Mouse (Mus musculus) kidney, postnatal 14 days (tissue): ENCODE measurements around the gene Xrcc1.
A peak's percentile ranks its signal among the peaks of the same experiment; 100 is the strongest.
"Not testable (repeated sequence)": the region's sequence is repeated elsewhere in the genome, so short reads cannot be mapped to it uniquely, and the experiment has no call there.

Source experiments
- DNase-seq: peaks from one replicate; pipeline ENCODE4 v3.0.0; 2022; ENCODE audit warnings: mixed read lengths

Gene Xrcc1

DNA sequence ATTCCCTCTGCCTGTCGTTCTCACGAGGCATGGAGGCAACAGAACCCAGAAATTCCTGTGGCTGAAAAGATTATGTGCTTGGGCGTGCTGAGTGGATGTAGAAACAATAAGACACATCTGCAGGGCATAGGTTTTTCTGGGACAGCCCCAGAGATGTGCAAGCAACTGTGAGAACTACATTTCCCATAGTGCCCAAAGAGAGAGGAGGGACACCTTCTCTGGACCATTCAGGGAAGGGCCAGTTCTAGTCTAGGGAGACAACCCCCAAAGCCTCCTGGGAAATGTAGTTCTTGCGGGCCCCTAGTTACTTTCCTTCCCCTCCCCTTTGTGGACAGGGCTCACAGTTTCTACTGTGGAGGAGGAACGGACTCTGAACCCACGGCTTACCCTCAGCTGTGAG lies 61.9 kb downstream of the Xrcc1 start:
- peak; percentile 76 for DNase-seq

DNA sequence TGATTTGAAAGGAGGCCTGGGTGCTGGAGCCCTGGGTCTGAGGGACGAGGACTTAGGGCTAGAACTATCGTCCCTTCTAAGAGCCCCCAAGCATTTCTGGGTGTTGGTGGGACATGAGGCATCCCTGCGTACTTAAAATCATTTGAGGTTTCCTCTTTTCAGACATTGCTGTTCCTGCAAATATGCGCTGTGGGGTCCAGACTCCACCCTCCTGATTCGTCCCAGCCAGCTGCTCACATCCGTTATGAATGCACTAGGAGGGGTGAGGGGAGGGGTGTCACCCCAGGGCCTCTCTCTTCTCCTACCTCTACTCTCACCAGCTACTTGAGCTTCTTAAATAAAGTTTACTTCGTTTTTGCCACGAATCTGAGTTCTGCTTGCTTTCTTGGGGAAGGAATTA lies 62.5 kb downstream of the Xrcc1 start:
- DNase-seq, result no peak

DNA sequence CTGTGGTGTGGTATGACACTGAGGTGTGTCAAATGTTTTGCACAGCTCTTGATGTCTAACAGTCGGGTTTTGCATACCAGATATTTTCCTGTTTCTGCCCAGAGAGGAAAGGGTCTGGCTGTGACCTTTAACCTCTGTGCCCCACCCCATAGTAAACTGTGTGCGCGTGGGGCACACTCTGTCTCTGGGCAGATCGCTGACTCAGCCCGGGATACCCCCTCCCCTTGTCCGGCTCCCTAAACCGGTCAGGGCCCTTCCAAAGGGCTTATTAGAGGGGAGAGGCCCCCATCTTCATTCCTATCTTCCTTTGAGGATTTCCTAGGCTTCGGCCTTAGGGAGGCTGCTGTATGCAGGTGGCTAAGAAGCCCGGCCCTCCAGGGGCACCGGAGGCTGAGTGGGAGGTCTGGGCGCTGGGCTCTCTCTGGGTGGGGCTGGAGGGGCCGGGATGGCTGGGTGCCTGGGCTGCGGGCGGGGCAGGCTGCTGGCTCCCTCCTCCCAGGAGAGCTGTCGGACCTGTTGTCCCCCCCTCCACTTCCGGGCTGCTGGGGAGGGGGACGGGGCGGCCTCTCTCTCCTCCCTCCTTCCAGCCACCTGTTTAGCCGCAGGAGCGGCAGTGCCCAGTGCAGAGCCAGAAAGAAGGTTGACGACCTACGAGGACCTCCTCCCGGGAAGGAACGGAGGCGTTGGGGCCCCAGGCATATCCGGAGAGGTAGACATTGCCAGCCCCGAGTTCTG lies 64.2 kb downstream of the Xrcc1 start, which contains the start of gene Phldb3:
TSS of gene Phldb3 (plus strand) at position 620 of the 735 bp plus-strand sequence.
- peak; percentile 57 for DNase-seq

DNA sequence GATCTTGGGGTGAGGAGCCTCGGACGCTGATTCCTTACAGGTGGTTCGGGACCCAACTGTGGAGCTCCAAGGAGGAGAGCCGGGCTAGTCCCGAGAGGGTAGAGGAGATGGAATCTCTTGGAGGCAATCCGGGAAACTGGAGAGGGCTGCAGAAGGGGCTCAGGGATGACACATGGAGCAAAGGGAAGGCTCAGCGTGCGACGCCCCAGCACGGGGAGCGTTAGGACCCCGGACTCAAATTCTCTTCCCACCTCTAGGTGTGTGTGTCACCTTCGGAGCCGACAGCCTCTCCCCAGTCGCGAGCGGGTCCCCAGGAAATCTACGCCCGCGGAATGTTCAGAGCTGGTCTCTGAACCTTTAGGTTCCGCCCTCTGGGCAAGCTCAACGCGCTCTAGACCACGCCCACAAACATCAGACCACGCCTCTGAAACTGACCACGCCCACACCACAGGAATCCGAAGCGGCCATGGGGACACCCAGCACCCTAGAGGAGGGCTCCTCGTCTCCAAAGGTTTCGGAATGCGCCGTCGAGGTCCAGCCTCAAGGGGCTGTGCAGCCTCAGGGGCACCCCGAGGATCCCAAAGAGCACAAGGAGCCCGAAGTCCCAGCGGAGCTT lies 64.9 kb downstream of the Xrcc1 start:
- DNase-seq, result peak; percentile 95

DNA sequence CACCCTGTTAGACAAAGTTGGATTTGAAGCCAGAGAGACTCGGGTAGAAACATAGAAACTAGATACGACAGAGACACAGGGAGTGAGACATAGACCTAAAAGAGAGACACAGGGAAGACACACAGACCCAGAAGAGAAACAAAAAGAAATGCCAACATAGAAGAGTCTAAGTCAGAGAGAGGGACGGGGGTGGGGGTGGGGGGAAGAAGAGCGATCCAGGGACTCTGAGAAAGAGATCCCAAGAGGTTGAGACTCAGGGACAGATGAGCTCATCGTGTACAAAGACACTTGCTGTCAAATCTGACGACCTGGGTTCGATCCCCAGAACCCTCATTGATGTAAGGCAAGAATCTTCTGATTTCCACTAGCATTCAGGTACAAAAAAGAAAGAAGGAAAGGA lies 65.6 kb downstream of the Xrcc1 start:
- DNase-seq, result no peak

DNA sequence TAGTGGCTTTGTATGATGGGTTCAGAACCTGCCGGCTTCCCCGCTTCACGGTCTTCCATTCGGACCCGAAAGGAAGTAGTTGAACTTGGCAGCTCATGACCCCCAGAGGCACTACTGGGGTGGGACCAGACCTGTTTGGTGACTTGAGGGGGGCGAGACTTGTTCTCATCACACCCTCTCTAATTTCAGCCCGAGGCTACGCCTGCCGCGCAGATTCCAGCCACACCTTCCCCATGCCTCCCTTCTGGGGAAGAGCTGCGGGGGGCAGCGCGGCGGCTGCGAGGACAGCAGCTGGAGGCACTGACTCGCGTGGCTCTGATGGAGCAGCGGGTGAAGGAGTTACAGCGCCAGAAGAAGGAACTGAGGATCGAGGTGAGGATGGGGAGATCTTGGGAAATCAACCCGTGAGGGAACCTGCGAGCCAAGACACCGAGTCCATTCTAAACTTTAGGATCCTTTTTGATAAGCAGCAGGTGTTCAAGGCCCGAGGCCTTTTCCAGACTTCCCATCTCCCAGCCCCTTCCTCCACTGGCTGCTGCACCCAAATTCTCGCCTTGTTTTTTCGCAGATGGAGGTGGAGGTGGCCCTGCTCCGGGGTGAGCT lies 66.3 kb downstream of the Xrcc1 start:
- no peak for DNase-seq

DNA sequence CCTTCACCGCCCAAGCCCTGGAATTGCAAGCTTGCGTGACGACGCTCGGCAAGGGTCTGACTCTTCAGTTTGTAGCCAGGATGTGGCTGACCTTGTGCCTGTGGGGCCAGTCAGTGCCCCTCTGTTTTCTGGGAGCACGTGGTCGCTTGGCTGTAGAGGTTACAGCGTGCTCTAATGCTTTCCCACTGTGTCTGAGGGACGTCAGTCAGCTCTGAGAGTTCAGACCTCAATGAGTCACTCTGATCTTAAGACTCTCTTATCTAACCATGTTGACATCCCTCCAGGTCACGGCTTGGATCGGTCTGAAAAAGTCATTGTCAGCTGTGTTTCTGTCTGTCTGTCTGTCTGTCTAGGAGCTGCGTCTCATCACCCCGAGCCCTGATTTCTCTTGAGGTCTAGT lies 68.7 kb downstream of the Xrcc1 start:
- DNase-seq, result no peak

DNA sequence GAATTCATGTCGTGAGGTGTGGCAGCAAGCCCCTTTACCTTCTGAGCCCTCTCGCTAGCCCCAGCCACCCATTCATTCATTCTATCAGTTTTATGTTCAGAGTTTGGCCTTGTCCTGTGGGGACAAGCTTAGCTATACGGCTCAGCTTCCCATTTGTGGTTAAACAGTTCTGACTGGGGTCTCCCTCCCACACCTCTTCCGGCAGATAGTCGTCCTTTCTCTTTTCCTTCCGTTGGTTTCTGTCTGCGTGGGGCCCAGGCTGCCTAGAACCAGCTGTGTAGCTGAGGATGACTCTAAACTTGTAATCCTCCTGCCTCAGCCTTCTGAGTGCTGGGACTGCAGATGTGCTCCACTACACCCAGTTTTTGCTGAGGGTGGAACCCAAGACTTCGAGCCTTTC lies 71.7 kb downstream of the Xrcc1 start:
- DNase-seq, result no peak

DNA sequence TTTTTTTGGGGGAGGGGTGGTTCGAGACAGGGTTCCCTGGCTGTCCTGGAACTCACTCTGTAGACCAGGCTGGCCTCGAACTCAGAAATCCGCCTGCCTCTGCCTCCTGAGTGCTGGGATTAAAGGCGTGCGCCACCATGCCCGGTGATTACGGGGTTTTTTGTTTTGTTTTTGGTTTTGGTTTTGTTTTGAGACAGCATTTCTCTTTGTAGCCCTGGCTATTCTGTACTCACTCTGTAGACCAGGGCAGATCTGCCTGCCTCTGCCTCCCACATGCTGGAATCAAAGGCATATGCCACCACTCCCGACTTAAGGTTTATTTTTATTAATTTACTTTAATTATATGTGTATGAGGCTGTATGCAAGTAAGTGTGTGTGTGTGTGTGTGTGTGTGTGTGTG lies 72.3 kb downstream of the Xrcc1 start:
- DNase-seq, result not testable (repeated sequence)

DNA sequence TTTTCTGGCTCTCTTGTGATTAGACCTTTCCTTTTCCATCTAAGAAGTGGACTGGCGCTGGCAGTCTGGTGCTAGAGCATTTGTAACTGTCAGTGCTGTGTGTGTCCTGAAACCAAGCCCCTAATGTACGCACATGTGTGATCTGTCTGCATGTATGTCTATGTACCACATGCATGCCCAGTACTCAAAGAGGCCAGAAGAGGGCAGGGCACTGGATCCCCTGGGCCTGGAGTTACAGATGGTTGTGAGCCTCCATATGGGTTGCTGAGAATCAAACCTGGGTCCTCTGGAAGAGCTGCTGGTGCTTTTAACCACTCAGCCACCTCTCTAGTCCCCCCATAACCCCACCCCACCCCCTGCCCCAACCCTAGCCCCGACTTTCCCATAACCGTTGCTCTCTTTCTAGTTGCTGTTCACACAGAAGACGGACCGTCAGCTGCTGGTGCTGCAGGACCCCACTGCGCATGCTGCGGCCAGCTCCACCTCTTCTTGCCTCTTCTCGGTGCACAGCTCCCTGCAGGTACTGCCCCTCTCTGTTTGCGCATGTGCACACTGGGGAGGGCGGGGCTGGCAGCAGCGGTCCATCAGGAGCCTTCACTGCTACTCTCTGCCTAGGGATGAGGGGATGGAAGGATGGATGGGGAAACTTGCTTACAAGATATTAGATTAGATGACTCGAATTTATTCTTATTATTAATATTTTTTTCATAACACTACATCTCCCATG lies 73.7 kb downstream of the Xrcc1 start:
- no peak for DNase-seq

DNA sequence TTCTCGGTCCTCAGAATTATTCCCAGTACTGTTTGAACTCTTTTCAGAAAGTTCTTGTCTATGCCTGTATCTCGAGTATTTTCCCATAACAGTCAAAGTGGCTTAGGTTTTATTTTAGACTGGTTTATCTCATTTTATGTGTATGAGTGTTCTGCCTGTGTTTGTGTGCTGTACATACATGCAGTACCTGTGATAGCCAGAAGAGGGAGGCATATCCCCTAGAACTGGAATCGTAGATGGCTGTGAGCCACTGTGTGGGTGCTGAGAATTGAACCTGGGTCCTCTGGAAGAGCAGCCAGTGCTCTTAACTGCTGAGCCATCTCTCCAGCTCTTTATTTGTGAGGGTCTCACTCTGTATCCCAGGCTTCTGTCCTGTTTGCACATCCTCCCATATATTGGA lies 75.1 kb downstream of the Xrcc1 start:
- DNase-seq, result no peak

DNA sequence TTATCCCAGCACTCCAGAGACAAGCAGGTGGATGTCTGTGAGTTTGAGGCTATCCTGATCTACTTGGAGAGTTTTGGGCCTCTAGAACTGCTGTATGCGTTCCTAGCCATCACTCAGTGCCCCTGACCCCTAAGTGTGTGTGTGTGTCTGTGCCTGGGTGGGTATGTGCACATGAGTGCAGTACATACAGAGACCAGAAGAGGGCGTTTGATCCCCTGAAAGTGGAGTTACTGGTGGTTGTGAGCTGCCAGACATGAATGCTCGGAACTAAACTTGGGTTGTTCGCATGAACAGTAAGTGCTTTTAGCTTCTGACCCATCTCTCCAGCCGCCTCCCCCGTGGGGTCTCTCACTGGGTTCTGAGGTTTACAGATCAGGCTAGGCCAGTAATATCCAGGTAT lies 76.9 kb downstream of the Xrcc1 start:
- DNase-seq, result no peak
